Mouse (Mus musculus) MEL (cell line): ENCODE measurements at regions not wholly inside any gene's neighbourhood (a gene's known extent, or its start where the extent isn't known, plus 50 kb on each side); places are given as distances from the start of the nearest gene placed in this dataset.

Experiments
- CTCF ChIP-seq, 3 experiments: IDR thresholded peaks in 2 of 3; conservative IDR thresholded peaks in 1 of 3; 2 replicates each; pipeline ENCODE4 v1.5.1; 2011 to 2012; ENCODE audit warnings: low read length in 3 of 3, low read depth in 2 of 3, mild to moderate bottlenecking in 2 of 3, improper control_type of control experiment in 1 of 3, inconsistent platforms in 1 of 3, mixed read lengths in 1 of 3, moderate library complexity in 1 of 3; ENCODE audit not compliant: control insufficient read depth in 1 of 3, insufficient read depth in 1 of 3, poor library complexity in 1 of 3, severe bottlenecking in 1 of 3
- ELF1 ChIP-seq: IDR thresholded peaks from 2 replicates; pipeline ENCODE4 v1.6.1; 2014; ENCODE audit warnings: low read depth, mild to moderate bottlenecking, inconsistent platforms, low read length, improper control_type of control experiment, moderate library complexity
- GATA1 ChIP-seq: IDR thresholded peaks from 2 replicates; pipeline ENCODE4 v1.6.1; 2011; ENCODE audit warnings: low read depth, low read length, improper control_type of control experiment
- JUND ChIP-seq: IDR thresholded peaks from 2 replicates; pipeline ENCODE4 v1.6.1; 2011; ENCODE audit warnings: low read depth, mild to moderate bottlenecking, improper control_type of control experiment, low read length
- MAFK ChIP-seq: IDR thresholded peaks from 2 replicates; pipeline ENCODE4 v1.6.1; 2011; ENCODE audit warnings: low read depth, mild to moderate bottlenecking, low read length, improper control_type of control experiment, borderline replicate concordance
- MXI1 ChIP-seq: IDR thresholded peaks from 2 replicates; pipeline ENCODE4 v1.6.1; 2011; ENCODE audit warnings: mild to moderate bottlenecking, low read depth, low read length, improper control_type of control experiment
- POLR2A ChIP-seq, 2 experiments: IDR thresholded peaks; 2 replicates each; pipeline ENCODE4 v1.6.1; 2011 to 2012; ENCODE audit warnings: low read length in 2 of 2, mild to moderate bottlenecking in 2 of 2, control low read depth in 1 of 2, improper control_type of control experiment in 1 of 2, low read depth in 1 of 2, moderate library complexity in 1 of 2; ENCODE audit not compliant: control insufficient read depth in 1 of 2, insufficient read depth in 1 of 2, poor library complexity in 1 of 2
- POLR2AphosphoS2 ChIP-seq: IDR thresholded peaks from 2 replicates; pipeline ENCODE4 v1.6.1; 2011; ENCODE audit warnings: low read length, improper control_type of control experiment
- RCOR1 ChIP-seq: IDR thresholded peaks from 2 replicates; pipeline ENCODE4 v1.6.1; 2012; ENCODE audit warnings: low read depth, mild to moderate bottlenecking, inconsistent platforms, low read length, improper control_type of control experiment
- TBP ChIP-seq: IDR thresholded peaks from 2 replicates; pipeline ENCODE4 v1.8.0; 2011; ENCODE audit warnings: low read depth, low read length, improper control_type of control experiment
- USF1 ChIP-seq: IDR thresholded peaks from 2 replicates; pipeline ENCODE4 v1.6.1; 2014; ENCODE audit warnings: low read depth, mild to moderate bottlenecking, inconsistent platforms, low read length, improper control_type of control experiment, moderate library complexity
- USF2 ChIP-seq, 2 experiments: IDR thresholded peaks; 2 replicates each; pipeline ENCODE4 v1.6.1; 2011 to 2012; ENCODE audit warnings: improper control_type of control experiment in 2 of 2, low read length in 2 of 2, borderline replicate concordance in 1 of 2, inconsistent platforms in 1 of 2, low read depth in 1 of 2, mild to moderate bottlenecking in 1 of 2; ENCODE audit not compliant: insufficient read depth in 1 of 2
- ZKSCAN1 ChIP-seq: IDR thresholded peaks from 2 replicates; pipeline ENCODE4 v1.6.1; 2012; ENCODE audit warnings: low read depth, mild to moderate bottlenecking, inconsistent platforms, low read length, improper control_type of control experiment, moderate library complexity

DNA sequence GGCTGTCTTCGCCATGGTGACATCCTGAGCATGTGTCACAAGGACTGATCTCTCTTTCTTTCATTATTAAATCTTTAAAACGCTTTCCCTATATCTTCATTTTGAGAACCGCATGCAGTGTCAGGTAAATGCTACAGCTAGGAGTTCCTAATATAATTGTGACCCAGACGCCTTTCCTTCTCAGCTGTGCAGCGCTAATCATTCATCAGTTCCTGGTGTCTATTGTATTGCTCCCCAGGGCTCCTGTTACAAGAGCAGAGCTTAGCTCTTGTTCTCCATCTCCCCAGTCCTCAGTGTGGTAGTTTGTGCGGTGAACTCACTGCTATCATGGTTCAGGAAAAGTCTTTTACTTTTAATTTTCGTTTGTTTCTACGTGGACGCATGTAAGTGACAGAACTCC lies 451.1 kb upstream of the 1700015G11Rik start:
- TF ChIP-seq CTCF (IDR thresholded peaks at IDR 0.05 in 2 of 3, conservative IDR thresholded peaks at IDR 0.05 in 1 of 3; ENCODE audit: control insufficient read depth in 1 of 3, insufficient read depth in 1 of 3, low read depth in 2 of 3, low read length in 3 of 3, poor library complexity in 1 of 3, severe bottlenecking in 1 of 3) (no peak), POLR2A (IDR thresholded peaks at IDR 0.05; ENCODE audit: control insufficient read depth in 1 of 2, insufficient read depth in 1 of 2, low read depth in 1 of 2, low read length in 2 of 2, poor library complexity in 1 of 2) (no peak), USF1 (no peak), JUND (no peak), ELF1 (no peak), RCOR1 (no peak), USF2 (IDR thresholded peaks at IDR 0.05; ENCODE audit: borderline replicate concordance in 1 of 2, insufficient read depth in 1 of 2, low read depth in 1 of 2, low read length in 2 of 2) (no peak), TBP (no peak), MAFK (no peak), POLR2AphosphoS2 (no peak), ZKSCAN1 (no peak), GATA1 (no peak), MXI1 (no peak)
